Mouse (Mus musculus): ENCODE results near the gene Eef1a1.

The Eef1a1 gene

DNA sequence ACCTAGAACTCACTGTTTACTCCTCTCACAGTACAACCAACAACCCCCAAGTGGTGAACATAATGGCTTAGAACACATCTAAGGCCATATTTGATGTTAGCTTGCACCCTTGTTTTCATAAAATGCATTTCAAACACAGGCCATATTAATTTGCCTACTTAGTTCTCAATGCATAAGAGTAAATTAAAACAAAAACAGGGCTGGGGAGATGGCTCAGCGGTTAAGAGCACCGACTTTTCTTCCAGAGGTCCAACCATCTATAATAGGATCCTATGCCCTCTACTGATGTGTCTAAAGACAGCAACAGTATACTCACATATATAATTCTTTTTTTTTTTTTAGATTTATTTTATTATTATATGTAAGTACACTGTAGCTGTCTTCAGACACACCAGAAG is 13.6 kb downstream of the Eef1a1 start:
- no peak for DNase-seq

DNA sequence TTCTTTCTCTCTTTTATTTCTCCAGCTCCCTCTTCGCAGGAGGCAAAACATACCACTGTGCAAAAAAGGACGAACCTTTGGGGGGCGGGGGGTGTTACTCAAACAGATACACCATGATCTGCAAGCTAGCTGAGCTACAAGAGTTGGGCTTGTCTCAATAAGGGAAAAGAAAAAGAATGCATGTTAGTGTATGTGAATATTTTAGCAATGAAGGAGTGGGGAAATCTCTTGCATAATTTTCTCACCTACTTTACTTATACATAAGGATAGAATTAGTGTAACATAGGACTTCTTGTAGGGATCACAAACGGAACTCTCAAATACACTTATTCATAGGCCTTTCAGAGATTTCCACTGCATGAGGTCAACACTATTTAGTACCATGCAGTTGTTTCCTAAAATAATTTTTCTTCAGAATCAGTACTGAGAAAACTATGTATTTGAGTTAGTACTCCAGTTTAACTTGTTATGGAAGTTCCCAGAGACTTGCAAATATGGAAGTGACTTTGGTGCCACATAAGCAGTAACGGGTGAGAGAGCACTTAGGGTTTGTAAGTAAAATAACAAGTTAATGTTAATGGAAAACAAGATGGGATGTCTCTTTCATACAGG is 14.1 kb downstream of the Eef1a1 start:
- DNase-seq = no peak

DNA sequence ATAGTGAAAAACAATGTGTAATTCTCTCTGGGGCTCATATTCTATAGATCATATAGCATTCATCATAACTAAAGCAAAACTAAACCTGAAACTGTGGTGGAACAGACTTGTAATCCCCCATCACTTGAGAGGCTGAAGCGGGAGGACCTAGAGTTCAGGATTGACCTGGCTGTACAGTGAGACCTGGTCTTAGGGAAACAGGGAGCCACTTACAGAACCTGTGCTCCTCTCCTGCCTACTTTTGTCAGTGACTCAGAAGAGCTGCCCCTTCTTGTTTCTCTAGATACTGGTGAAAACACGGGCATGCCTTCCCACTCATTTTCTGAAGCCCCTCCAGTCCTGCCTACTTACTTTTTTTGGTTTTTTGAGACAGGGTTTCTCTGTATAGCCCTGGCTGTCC is 14.7 kb downstream of the Eef1a1 start:
- no peak for DNase-seq

DNA sequence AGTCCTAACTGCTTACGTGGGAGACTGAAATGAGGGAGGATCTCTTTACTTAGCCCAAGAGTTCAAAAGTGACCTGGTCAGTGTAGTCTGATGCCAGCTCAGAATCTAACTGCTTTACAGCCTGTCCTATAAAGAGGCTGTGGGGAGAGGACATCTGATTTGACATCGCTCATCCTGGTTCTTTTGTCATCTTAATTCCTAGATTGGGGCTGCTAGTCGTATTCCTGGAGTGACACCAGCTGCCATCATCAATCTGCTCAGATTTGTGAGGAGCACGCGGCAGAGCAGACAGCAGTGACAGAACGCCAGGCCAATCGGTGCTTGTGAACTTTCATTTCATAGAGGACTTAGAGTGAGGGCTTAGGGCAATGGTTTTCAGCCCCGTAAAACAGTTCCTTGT is 15.4 kb downstream of the Eef1a1 start:
- no peak for DNase-seq

DNA sequence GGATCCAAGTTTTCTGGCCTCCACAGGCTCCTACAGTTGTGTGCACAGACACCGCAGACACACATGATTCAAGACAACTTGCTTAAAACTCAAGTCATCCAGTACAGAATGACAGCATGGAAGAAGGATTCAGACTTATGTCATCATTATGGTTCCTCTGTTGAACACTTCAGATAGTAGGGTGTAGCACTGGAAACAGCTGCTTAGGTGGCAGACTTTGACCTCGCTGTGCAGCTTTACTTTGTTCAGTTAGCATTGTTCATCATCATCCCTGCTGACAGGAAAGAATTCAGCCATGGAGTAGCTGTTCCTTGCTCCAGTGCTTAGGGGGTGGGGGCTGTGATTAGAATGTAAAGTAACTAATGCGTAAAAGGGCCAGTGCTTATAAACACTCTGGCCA is 23.2 kb downstream of the Eef1a1 start:
- DNase-seq = no peak

DNA sequence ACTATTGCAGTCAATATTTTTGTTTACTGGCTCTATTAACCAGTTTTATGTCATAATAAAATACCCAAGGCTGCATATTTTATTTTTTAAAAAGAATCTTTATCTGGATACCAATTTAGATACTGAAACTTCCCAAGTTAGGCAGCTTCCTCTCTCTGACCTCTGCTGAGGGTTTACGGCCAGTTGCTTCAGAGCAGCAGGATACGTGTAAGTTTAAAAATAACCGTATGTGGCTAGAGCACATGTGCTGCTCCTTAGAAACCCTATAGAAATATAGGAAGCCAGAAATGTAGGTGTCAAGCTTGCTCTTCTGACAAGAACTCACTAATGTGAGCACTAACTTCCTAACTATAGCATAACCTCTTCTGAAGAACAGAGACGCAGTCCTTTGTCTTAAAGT is 25.6 kb downstream of the Eef1a1 start:
- no peak for DNase-seq

DNA sequence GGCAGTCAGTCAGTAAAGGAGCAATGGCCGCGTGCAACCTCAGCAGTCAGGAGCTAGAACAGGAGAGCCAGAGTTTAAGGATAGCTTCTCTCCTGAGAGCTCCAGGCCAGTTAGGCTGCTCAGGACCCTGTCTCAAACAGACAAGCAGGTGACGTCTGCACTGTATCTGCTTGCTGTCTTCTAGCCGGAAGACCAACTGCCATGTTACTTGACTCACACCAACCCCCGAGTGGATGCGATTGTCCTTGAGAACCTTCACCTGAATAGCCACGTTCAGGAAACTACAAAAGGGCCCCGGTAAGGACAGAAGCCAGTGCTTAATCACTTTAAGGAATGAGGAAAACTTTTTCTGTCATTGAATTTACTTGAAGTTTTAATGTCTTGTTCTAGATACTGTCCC is 31.9 kb downstream of the Eef1a1 start:
- no peak for DNase-seq

DNA sequence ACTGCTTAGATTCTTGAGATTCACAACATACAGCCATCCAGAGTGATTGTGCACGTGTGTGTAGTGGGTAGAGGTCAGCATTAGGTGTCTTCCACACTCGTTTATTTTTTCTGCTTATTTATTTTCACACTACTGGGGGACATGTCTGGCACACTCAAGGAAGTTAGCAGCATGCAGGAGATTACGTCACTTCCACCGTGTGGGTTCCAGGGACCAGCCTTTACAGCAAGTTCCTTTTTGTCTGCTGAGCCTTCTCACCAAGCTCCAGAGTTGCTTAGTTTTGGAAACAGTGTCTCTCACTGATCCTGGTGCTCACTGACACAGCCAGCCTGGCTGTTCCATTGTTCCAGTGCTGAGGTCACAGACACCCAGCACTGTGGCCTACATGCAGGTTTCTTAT is 37.6 kb downstream of the Eef1a1 start:
- DNase-seq = no peak

DNA sequence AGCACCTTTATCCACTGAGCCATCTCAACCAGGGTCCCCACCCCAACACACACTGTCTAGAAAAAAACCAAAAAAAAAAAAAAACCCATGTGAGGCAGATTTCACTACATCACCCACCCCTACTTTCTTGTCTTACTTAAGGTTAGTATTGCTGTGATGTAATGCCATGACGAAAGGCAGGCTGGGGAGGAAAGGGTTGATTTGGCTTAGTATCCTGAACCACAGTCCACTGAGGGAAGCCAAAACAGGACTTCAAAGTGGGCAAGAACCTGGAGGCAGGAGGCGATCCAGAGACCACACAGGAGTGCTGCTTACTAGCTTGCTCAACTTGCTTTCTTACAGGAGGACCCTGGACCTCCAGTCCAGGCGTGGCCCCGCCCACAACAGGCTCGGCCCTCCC is 38.5 kb downstream of the Eef1a1 start:
- no peak for DNase-seq

DNA sequence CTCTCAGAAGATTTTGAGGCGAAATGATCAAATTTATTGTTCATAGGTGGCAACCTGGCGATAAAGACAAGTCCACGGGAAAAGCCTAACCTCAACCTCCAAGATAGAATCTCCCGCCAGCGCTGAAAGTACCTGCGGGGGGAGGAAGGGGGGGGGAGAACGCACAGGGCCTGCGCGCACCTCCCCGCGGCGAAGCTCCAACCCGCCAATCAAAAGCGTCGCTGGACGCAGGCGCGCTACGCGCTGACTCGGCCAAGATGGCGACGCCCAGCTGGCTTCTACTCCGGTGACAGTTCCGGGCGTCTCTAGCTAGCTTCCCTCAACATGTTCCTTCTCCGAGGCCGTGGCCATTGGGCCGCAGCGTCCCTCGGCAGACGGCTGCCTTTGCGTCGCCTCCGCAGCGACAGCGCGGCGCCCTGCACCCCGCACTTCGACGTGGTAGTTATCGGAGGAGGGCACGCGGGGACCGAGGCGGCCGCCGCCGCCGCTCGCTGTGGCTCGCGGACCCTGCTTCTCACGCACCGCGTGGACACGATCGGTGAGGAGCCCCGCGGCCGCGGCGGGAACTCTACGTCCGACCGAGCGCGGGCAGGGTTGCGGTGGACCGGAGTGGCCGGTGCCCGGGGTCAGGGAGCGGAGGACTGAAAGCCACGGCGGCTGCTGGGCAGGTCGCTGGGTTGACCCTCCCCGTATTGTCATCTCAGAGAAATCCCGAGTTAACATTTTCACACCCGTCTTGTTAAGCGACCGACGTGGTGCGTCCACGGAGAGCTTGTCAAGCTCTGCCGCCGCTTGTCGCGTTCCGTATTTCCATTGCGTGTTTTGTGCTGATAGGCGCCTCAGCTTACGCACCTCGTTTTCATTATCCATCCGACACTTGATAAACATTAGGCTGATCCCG is 40.7 kb downstream of the Eef1a1 start, which contains the start of the genes Mto1 and Gm17324:
Mto1 (plus strand) TSS at position 236 of the 901 bp plus-strand sequence.
Gm17324 (minus strand) TSS at position 814 of the 901 bp plus-strand sequence.
- DNase-seq = peak; percentile 94

DNA sequence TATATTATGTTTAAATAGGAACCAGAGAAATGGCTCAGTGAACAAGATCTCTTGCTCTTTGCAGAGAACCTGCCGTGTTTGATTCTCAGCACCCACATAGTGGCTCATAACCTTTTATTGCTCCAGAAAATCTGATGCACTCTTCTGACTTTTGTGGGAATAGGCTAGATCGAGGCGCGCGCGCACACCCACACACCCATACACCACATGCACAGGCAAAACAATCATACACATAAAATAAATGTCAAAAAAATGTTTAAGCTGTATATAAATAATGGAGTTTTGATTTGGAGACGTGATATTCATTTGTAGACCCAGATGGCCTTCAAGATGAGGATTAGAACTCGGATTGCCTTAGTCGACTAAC is 41.4 kb downstream of the Eef1a1 start:
- no peak for DNase-seq

DNA sequence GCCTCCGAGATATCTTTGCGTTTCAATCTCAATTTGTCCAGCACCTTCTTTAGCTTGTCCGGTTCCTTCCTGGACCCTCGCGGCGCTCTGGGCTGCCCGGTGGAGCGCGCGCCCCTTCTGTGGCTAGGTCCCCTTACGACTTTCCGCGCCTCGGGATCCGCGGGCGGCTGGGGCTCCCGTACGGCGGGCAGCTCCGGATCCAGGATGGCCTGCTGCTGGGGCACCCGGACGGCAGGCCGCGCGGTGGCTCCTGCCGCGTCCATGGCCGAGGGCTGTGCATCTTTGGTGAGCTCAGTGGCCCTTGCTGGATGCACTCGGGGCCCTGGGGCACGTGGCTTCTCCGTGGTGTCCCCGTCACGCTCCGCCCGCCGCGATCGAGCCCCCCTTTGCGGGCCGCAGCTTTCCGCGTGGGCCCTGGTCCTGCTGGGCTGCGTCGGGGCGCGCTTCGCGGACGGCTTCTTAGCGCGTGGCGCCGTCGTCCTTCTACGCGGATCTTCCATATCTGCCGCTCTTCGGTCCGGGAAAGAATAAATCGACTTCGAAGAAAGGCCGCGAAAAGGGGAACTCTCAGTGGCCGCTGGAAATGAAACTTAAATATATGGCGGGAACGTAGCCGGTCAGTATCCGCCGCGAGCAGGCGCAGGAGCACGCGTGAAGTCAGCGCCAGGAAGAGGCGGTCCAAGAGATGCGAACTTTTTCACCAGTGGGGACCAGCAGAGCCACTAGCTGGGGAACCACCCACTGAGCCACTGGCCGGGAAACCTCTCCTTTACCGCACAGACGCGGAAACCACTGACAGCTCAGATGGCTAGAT is 46.2 kb downstream of the Eef1a1 start, which contains the start of gene Cgas:
Cgas (minus strand) TSS at position 659 of the 814 bp plus-strand sequence.
- DNase-seq = peak; percentile 48

DNA sequence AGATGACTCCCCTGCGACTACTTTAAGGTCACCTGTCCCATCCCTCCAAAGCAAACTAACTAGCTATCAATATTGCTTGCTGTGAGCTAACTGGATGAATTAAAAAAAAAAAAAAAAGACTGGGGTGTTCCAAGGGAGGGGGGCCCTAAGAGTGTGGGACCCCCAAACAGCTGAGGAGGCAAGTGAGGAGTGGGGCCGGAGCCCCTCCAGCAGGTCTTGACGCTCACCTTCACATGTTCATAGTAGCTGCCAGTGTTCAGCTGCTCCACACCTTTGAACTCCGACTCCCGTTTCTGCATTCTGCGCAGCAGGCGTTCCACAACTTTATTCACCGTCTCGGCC is 46.7 kb downstream of the Eef1a1 start:
- no peak for DNase-seq

DNA sequence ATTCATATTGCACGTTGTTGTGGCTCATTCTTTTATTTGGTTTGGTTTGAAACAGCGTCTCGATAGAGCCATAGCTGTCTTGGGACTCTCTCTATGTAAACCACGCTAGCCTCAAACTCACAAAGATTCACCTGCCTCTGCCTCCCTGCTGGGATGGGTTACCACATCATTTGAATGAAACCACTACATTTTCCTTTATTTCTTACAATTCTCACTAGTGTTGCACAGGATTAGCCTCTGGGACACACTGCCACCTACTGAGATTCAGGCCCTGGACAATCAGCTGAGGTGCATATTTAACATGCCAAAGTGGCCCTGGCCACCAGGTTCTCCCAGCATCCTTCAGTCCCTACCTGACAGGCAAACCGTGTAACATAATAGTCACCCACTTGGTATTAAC is 49.5 kb downstream of the Eef1a1 start:
- DNase-seq = no peak

DNA sequence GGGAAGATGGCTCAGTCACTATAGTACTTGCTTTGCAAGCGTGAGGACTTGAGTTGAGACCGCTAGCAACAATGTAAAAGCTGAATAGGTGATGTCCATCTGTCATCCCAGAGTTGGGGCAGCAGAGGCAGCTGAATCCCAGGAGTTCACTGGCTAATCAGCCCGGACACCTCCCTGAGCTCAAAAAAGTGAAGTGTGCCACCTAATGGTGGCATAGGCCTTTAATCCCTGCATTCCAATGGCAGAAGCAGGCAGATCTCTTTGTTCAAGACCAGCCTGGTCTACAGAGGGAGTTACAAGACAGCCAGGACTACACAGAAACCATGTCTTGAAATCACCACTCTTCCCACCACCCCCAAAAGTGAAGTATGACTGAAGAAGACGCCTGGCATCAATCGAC is 56.5 kb downstream of the Eef1a1 start:
- no peak for DNase-seq

DNA sequence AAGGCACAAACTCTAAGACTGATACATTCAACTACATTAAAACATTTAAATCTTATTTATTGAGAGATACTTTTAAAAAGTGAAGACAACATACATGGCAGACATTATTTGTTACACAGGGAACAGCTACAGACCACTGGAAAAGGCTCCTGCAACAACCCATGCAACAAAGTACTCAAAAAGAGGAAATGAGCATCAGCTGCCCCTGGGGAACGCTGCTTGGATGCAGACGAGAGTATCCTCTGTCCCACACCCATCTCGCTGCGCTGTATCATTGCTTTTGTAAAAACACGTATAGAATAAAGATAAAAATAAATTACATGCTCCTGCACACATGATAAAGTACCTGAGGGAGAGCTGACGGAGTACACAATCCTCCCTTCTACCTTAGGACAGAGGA is 58.5 kb downstream of the Eef1a1 start:
- no peak for DNase-seq

DNA sequence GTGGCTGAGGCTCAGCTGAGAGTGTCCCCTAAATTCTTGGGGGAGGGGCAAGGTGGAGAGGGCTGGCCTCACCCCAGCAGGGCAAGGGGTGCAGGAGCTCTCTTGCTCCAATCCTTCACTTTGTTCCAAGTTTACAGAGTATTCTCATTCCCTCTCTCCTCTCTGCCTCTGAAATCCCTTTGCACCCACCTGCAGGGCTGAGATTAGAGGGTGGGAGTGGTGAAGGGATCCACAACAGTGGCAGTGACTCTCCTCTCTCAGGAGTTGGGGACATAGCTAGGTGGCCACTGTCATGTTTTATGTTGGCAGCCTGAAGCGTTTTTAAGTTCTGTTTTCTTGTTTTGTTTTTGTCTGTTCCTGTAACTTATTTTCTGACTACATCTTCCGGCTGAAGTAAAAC is 59.4 kb downstream of the Eef1a1 start:
- no peak for DNase-seq

DNA sequence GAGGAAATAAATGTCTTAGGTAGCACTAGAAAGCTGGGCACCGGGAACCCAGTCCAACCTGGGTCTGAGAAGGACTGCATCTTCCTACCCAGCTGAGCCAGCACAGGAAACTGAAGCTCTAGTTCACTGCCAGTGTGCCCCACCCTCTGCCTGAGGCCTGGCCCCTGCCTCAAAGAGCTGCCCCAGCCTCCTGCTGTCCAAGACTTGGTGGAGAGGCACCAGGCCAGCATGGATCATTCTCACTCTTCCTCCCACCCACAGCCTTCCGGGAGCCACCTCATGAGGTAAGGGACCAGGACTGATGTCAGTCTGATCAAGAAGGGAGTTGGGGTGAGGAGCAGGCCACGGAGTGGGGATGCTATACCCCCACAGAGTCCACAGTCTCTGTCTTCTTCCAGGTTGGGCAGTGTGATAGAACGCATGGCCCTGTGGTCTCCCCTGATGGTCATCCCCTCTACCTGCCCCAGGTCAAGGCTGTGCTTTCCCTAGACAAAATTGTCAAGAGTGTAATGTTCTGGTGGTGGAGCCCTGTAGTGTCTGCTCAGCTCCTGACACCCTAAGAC is 60.0 kb downstream of the Eef1a1 start:
- no peak for DNase-seq
